Mouse (Mus musculus): ENCODE measurements at regions not wholly inside any gene's neighbourhood (a gene's known extent, or its start where the extent isn't known, plus 50 kb on each side); places are given as distances from the start of the nearest gene placed in this dataset.

GRCm38 (mm10) chr13:15802043-15802795 is 209.4 kb upstream of the Inhba start:
- WGBS: 41% methylated on average over 16 of the region's 16 CpGs
- H3K9ac ChIP-seq: no peak overlapping the region
- no peaks in the 10 kb centered on the region for H3K36me3 ChIP-seq
- H3K9me3 ChIP-seq: no peaks in the 10 kb centered on the region
- H3K4me3 ChIP-seq: no peak overlapping the region
- H3K27ac ChIP-seq: no peak overlapping the region
- H3K27me3 ChIP-seq: no peaks in the 10 kb centered on the region
- peak; percentile 85 for ATAC-seq (ENCODE audit: low FRiP score)
- peak overlapping the region; percentile 11; the same call in 1 of the 2 replicates for H3K4me2 ChIP-seq
- H3K4me1 ChIP-seq (replicated peaks): no peaks in the 10 kb centered on the region

DNA sequence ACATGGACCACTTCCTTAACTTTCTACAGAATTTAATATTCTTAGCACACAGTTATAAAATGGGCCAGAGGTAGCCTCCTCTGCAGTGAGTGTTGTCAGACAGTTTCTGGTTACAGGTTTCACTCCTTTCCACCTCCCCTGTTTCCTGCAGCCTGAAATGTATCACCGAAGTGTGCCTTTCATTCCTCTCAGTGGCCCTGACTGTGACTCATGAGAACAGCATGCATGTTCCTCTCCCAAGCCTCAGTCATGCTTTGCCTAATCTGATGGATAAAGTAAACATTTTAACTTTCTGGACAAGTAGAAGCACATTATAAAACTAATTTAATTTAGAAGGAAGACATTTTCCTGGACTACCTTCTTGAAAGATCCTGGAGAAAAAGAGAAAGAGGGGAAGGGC is 207.7 kb upstream of the Inhba start:
- no peaks in the 10 kb centered on the region for H3K36me3 ChIP-seq
- H3K27ac ChIP-seq: no peak overlapping the region
- no peaks in the 10 kb centered on the region for H3K27me3 ChIP-seq
- no peak for ATAC-seq (ENCODE audit: low FRiP score)
- no peak overlapping the region for H3K4me2 ChIP-seq
- no peaks in the 10 kb centered on the region for H3K4me1 ChIP-seq (replicated peaks)
- 90% methylated on average over 1 of the region's 1 CpGs for WGBS
- no peak overlapping the region for H3K9ac ChIP-seq
- H3K9me3 ChIP-seq: no peaks in the 10 kb centered on the region
- no peak overlapping the region for H3K4me3 ChIP-seq

DNA sequence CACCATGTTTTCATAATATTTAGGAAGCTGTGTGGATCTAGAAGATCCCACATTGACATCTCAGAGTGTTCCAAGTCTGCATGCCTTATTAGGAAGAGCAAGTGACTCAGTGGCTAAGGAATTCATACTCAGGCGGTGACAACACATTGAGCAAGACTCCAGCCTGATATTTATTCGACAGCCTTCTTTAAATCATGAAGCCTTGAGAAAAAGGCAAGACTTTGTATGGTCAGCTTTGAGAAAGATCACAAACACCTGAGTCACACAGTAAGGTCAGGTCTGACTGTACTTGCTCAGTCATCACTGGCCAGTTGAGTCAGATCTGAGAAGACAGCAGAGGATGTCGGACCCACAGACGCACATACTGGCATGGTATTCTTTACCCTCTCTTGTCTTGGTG is 204.7 kb upstream of the Inhba start:
- H3K4me3 ChIP-seq: no peak overlapping the region
- H3K9ac ChIP-seq: no peak overlapping the region
- no peaks in the 10 kb centered on the region for H3K9me3 ChIP-seq
- WGBS: 94% methylated on average over 4 of the region's 4 CpGs
- no peaks in the 10 kb centered on the region for H3K36me3 ChIP-seq
- no peaks in the 10 kb centered on the region for H3K4me1 ChIP-seq (replicated peaks)
- no peak overlapping the region for H3K27ac ChIP-seq
- no peak overlapping the region for H3K4me2 ChIP-seq
- no peaks in the 10 kb centered on the region for H3K27me3 ChIP-seq
- no peak for ATAC-seq (ENCODE audit: low FRiP score)

- no peak overlapping the region for H3K4me2 ChIP-seq
- H3K4me3 ChIP-seq: no peak overlapping the region
- H3K9ac ChIP-seq: no peak overlapping the region
- ATAC-seq (ENCODE audit: low FRiP score): no peak
- 53% methylated on average over 1 of the region's 1 CpGs for WGBS
- no peaks in the 10 kb centered on the region for H3K9me3 ChIP-seq
- H3K4me1 ChIP-seq (replicated peaks): no peaks in the 10 kb centered on the region
- H3K27ac ChIP-seq: no peak overlapping the region
- no peaks in the 10 kb centered on the region for H3K36me3 ChIP-seq
- H3K27me3 ChIP-seq: no peaks in the 10 kb centered on the region
Measured at GRCm38 (mm10) chr13:15822261-15822850, 189.3 kb upstream of the Inhba start.

- no peak overlapping the region for H3K4me2 ChIP-seq
- H3K4me1 ChIP-seq (replicated peaks): no peaks in the 10 kb centered on the region
- no peaks in the 10 kb centered on the region for H3K27me3 ChIP-seq
- H3K27ac ChIP-seq: no peak overlapping the region
- no peak for ATAC-seq (ENCODE audit: low FRiP score)
- no peaks in the 10 kb centered on the region for H3K9me3 ChIP-seq
- no peak overlapping the region for H3K9ac ChIP-seq
- H3K4me3 ChIP-seq: no peak overlapping the region
- H3K36me3 ChIP-seq: no peaks in the 10 kb centered on the region
Measured at GRCm38 (mm10) chr13:15845806-15846205, 165.8 kb upstream of the Inhba start.

GRCm38 (mm10) chr13:15848017-15848416 is 163.6 kb upstream of the Inhba start:
- no peak overlapping the region for H3K27ac ChIP-seq
- H3K4me1 ChIP-seq (replicated peaks): no peaks in the 10 kb centered on the region
- no peak for ATAC-seq (ENCODE audit: low FRiP score)
- H3K9me3 ChIP-seq: no peaks in the 10 kb centered on the region
- no peak overlapping the region for H3K4me2 ChIP-seq
- no peak overlapping the region for H3K9ac ChIP-seq
- no peaks in the 10 kb centered on the region for H3K27me3 ChIP-seq
- WGBS: 91% methylated on average over 5 of the region's 5 CpGs
- H3K36me3 ChIP-seq: no peaks in the 10 kb centered on the region
- no peak overlapping the region for H3K4me3 ChIP-seq

DNA sequence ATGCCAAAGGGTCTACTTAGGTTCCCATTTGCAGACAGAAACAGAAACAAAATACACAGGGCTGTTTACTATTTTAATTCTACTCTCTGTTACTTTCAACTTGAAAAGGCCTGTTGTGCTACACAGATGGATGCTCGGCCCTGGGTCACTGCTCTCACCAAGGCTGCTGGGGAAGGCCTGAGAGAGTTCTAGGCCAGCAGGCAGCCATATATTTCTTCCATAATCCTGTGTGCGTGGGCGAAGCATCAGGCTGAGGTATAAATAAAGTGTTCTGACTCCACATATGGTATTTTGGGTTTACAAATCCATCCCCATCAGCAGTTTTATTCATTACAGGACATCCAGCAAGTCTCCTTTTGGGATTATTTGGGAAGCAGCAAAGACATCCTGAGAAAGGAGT is 162.5 kb upstream of the Inhba start:
- Histone ChIP-seq H3K27me3 (no peaks in the 10 kb centered on the region), H3K4me1 (replicated peaks) (no peaks in the 10 kb centered on the region), H3K4me2 (no peak overlapping the region), H3K27ac (no peak overlapping the region), H3K9me3 (no peaks in the 10 kb centered on the region), H3K36me3 (no peaks in the 10 kb centered on the region), H3K4me3 (no peak overlapping the region), H3K9ac (no peak overlapping the region)
- no peak for ATAC-seq (ENCODE audit: low FRiP score)
- 70% methylated on average over 3 of the region's 3 CpGs for WGBS

DNA sequence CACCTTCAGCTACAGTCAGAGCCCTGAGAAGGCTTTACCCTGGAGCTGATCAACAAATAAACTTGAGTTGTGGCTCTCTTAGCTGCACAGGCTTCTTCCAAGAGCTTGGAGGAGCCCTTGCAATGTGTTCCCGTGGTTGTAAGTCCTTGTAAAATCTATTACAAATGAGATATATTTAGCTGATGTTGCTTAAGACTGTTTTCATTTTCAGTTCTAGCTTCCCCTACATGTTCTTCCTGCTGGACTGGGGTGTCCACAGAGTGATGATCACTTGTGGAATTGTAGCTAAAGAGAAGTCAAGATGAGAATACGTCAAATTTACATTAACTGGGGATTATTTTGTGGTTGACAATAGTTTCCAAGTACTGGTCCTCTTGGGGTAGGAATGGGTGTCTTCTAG is 161.3 kb upstream of the Inhba start:
- no peak for ATAC-seq (ENCODE audit: low FRiP score)
- Histone ChIP-seq H3K9ac (no peak overlapping the region), H3K27ac (no peak overlapping the region), H3K27me3 (no peaks in the 10 kb centered on the region), H3K4me2 (no peak overlapping the region), H3K4me3 (no peak overlapping the region), H3K9me3 (no peaks in the 10 kb centered on the region), H3K4me1 (replicated peaks) (no peaks in the 10 kb centered on the region), H3K36me3 (no peaks in the 10 kb centered on the region)
- WGBS: 87% methylated on average over 2 of the region's 2 CpGs

DNA sequence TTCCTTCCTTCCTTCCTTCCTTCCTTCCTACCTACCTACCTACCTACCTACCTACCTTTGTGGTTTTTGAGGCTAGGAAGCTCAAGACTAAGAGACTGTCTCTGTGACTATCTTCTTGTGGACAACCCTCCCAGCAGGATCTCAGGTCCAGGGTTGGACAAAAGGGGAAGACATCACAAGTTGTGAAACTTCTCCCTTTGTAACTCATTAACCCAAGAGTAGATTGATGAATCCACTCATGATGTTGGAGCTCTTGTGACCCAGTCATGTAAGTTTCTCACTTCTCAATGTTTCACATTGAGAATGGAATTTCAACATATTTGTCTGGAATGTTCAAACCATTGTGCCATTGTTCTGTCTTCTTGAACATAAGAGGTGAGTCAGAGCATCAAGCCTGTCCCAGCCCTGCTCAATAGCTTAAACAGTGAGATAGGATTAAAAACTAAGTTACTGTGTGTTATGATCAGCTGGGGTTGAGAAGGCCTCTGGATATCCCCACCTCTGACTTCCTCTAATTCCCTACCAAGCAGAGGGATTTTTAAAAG is 158.6 kb upstream of the Inhba start:
- Histone ChIP-seq H3K9me3 (no peaks in the 10 kb centered on the region), H3K27ac (no peak overlapping the region), H3K9ac (no peak overlapping the region), H3K4me1 (replicated peaks) (no peaks in the 10 kb centered on the region), H3K4me3 (no peak overlapping the region), H3K27me3 (no peaks in the 10 kb centered on the region), H3K4me2 (no peak overlapping the region), H3K36me3 (no peaks in the 10 kb centered on the region)
- no peak for ATAC-seq (ENCODE audit: low FRiP score)

DNA sequence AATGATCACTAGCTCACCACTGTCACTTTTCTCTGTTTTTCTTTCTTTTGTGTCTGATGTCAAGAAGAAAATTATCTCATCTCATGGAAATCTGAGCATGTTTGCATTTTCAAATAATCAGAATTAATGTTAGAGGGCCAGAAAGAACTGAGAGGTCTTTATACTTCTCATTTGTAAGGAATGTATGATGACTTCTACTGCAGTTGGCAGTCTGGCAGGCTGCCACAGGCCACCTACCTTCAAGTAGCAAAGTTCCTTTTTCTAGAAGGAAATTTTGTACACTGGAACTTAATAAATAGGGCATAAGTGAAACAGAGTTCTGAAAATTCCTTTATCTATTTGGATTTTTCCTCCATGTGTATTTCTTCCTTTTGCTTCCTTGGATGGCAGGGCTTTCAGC is 148.7 kb upstream of the Inhba start:
- no peak for ATAC-seq (ENCODE audit: low FRiP score)
- H3K4me2 ChIP-seq: no peak overlapping the region
- no peak overlapping the region for H3K27ac ChIP-seq

DNA sequence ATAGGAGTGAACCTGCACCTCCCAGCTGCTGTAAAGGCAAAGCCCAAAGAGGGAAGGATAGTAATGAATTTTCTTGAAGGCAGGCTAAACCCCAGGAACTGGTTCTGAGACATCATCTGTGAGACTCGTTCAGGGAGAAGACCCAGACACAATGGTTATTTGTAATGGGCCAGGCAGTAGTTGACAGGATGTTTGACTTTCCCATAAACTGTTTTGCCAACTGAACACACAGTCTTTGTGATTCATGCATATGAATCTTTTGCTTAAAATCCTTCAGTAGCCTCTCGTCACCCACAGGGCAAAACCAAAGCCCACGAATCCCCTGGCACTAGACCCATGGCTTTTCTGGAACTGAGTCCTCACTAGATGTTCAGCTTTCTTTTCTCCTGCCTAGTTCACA is 148.3 kb upstream of the Inhba start:
- 66% methylated on average over 3 of the region's 3 CpGs for WGBS
- Histone ChIP-seq H3K36me3 (no peaks in the 10 kb centered on the region), H3K4me2 (no peak overlapping the region), H3K4me1 (replicated peaks) (no peaks in the 10 kb centered on the region), H3K27ac (no peak overlapping the region), H3K9ac (no peak overlapping the region), H3K4me3 (no peak overlapping the region), H3K27me3 (no peaks in the 10 kb centered on the region), H3K9me3 (no peaks in the 10 kb centered on the region)
- no peak for ATAC-seq (ENCODE audit: low FRiP score)

More for the DNA sequence above, 148.7 kb upstream of the Inhba start:
- H3K36me3 ChIP-seq: no peaks in the 10 kb centered on the region
- H3K4me1 ChIP-seq (replicated peaks): no peaks in the 10 kb centered on the region
- no peak overlapping the region for H3K4me3 ChIP-seq
- no peaks in the 10 kb centered on the region for H3K27me3 ChIP-seq
- no peaks in the 10 kb centered on the region for H3K9me3 ChIP-seq
- no peak overlapping the region for H3K9ac ChIP-seq

GRCm38 (mm10) chr13:15867046-15867561 is 144.5 kb upstream of the Inhba start:
- Histone ChIP-seq H3K4me1 (replicated peaks) (no peaks in the 10 kb centered on the region), H3K9ac (no peak overlapping the region), H3K4me2 (no peak overlapping the region), H3K27me3 (no peaks in the 10 kb centered on the region), H3K4me3 (no peak overlapping the region), H3K27ac (no peak overlapping the region), H3K36me3 (no peaks in the 10 kb centered on the region), H3K9me3 (no peaks in the 10 kb centered on the region)
- no peak for ATAC-seq (ENCODE audit: low FRiP score)
- WGBS: 77% methylated on average over 5 of the region's 5 CpGs

- 87% methylated on average over 2 of the region's 2 CpGs for WGBS
- H3K36me3 ChIP-seq: no peaks in the 10 kb centered on the region
Measured at GRCm38 (mm10) chr13:15877606-15878005, 134.0 kb upstream of the Inhba start.

More at GRCm38 (mm10) chr13:15877606-15878005, 134.0 kb upstream of the Inhba start:
- H3K27me3 ChIP-seq: no peaks in the 10 kb centered on the region
- no peaks in the 10 kb centered on the region for H3K9me3 ChIP-seq
- no peak overlapping the region for H3K4me3 ChIP-seq
- ATAC-seq (ENCODE audit: low FRiP score): no peak
- H3K4me2 ChIP-seq: no peak overlapping the region
- H3K27ac ChIP-seq: no peak overlapping the region
- H3K9ac ChIP-seq: no peak overlapping the region
- no peaks in the 10 kb centered on the region for H3K4me1 ChIP-seq (replicated peaks)

All from hindbrain, embryonic 13.5 days (tissue).